Mouse (Mus musculus): ENCODE measurements around the gene 1810037I17Rik.
A peak's percentile ranks its signal among the peaks of the same experiment; 100 is the strongest.
"Not testable (repeated sequence)": the region's sequence is repeated elsewhere in the genome, so short reads cannot be mapped to it uniquely, and the experiment has no call there.

1810037I17Rik gene

DNA sequence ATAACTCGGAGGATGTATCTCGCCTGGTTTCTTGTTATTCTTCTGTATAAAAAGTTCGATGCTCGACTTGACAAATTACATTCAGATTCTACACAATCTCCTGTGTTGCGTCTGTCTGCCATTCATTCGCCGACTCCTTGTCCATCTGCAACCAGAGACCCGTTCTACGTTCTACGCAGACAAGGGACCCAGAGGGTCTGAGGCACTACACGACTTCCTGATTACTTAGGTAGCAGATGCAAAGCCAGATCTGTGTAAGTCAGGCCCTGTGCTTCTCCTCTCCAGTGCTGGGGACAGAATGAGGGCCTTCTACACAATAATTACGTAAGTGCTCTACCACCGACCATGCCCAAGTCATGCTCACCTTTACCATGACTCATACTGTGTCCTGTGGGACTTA is 13.2 kb downstream of the 1810037I17Rik start:
- DNase-seq, result not testable (repeated sequence)

DNA sequence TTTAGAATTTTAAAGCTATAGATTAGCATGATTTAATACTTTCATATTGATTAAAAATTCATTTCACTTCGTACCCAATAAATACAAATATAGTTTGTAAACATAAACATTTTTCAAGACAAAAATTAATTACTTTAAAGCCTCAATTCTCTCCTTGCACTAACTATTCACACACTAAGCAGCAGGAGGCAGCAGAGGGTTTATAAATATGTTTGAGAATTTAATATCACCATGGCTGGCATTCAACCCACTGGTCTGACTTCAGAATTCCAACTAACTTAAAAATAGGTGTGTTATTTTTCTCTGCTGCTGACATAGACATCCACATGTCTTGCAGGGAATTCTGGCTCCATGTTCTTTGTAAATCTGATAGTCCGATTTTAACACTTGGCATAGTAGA is 15.2 kb downstream of the 1810037I17Rik start:
- DNase-seq, result peak; percentile 51

DNA sequence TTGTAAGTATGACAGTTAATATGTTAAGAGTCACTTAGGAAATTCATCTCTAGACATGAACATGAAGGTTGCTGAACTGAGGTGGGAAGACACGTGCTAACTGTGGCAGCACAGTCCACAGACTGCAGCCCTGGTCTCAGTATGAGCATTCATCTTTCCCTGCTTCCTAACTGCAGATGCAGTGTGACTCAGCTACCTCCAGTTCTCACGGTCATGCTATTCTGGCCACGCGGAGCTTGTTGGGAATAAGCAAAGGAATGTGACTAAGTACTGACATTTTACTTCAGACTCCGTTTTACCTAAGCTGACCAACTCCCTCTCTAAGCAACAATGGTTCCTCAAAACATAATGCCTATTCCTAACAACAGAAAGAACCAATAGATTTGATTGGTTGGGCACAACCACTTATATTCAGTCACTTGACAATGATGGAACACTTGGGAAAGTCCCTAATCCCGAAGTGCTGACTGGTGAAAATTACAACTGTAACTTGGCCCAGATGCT is 19.4 kb downstream of the 1810037I17Rik start:
- no peak for DNase-seq

DNA sequence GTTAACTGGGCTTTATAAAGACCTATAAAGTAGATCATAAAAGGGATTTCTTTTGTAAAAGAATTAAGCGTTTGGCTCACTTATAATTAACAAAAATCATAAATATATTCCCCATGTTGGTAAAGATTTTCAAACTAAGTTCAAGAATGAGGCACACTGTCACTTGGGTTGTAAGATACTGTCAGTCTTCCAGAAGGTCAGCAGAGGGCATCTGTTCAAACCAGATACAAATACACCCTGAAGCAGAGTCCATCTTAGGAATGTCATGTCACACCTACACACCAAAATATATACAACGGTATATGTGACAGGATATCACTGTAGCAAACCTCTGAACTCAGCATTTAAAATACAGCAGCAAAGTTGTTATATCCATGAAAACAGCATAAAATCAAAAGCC is 26.1 kb downstream of the 1810037I17Rik start:
- no peak for DNase-seq

DNA sequence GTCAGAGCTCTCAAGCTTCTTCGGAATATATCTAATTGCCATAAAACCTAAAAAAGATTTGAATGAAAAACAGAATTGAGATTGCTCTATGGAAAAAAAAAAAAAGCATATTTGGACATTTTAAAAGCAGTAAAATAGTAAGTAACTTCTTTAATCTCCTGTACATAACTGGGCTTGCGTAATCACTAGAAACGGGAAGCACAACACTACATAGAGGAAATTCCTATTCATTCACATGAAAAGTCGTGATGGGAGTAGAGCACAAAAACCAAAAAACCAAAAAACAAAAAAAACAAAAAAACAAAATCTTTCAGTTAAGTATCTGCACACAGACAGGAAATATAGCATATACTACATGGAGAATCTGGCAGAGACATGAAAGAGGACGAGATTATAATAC is 40.3 kb downstream of the 1810037I17Rik start:
- DNase-seq, result no peak

DNA sequence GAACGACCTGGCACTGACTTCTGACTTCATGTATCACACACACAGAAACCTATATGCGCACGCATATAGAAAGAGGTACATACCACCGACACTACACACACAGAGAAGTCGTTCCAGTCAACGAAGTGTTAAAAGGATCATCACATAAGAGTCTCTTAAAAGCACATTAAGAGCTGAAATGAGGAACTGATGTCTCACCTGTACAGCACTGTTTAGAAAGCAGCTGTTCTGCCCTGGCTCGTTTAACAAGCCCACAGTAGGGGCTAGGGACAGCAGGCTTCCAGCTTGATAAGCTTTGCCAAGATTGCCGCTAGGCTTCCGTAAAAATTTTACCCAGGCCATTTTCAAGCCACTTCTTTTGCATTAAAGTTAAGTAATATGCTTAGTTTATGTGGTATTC is 44.4 kb downstream of the 1810037I17Rik start:
- no peak for DNase-seq

DNA sequence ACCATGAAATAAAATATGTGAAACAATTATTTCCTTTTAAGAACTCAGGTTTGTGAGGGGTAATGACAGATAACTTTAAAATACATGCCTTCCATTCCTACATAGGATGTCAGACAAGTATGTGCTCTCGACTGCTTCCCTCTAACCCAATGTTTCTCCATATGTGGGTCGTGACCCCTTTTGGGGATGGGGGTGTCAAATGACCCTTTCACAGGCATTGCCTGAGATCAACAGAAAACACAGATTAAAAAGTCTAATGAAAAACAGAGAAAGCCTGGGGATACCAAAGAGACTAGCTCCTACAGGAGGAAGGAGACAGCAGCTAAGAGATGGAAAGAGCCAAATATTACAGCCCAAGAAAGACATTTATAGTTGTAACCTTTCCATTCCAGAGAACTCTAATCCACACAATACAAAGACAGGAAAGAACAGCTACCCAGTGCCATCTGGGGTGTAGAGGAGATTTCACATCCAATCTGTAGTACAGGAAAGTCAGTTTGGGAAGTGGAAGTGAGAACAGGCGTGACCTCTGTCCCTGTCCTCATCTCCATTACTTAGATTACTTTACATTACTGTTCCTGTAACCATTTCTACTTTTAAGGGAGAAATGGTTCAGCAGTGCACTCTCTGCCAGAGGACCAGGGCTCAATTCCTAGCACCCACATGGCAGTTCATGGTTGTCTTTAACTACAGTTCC is 48.3 kb downstream of the 1810037I17Rik start:
- no peak for DNase-seq

DNA sequence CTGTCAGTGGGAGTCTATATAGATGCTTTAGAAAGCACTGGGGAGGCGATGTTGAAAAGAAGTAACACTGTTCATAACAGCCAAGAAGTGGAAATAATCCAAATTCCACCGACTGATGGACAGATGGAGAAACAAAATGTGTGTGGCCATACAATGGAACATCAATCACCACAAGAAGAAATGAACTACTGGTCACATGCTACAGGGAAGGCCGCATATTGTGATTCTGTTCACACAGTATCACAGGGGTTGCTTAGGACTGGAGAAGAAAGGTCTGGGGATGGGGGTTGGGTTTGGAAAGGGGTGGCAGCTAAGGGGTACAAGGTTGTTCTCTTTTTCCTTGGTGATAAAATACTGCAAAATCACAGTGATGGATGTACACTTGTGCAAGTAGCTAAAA is 50.8 kb downstream of the 1810037I17Rik start:
- DNase-seq, result no peak

DNA sequence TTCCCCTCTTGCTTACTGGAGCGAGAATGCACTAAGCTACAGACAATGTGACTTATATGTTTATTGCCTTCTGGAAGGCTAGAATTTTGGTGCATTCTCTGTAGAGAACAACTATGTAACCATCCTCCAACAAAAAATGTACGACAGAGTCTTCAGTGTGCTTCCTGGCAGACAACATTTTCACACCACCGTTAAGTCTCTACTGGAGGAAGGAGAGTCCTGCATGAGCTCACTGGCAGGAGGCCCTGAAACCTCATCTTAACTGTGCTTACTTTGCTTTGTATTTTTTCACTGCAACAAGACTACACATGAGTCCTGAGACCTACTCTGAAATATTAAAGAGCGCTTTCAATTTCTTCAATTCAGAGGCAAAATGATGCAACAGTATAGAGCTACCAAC is 51.4 kb downstream of the 1810037I17Rik start:
- DNase-seq, result no peak
